Mouse (Mus musculus) midbrain, embryonic 14.5 days (tissue): ENCODE measurements at regions not wholly inside any gene's neighbourhood (a gene's known extent, or its start where the extent isn't known, plus 50 kb on each side); places are given as distances from the start of the nearest gene placed in this dataset.
A peak's percentile ranks its signal among the peaks of the same experiment; 100 is the strongest.

Source experiments
- ATAC-seq: fragments of 200-750 bp; cut with Nextera tagmentation; 2 replicates; pipeline ENCODE4 v1.8.0; 2017; ENCODE audit warnings: moderate number of reproducible peaks, moderate library complexity; ENCODE audit not compliant: low FRiP score, low TSS enrichment
- DNase-seq: peaks from one replicate; pipeline ENCODE4 v3.0.0-alpha.2; 2015
- H3K27ac ChIP-seq: fragments of 300-500 bp; sonication (generic); replicated peaks from 2 replicates; pipeline ENCODE4 v1.5.1; 2014; ENCODE audit warnings: mild to moderate bottlenecking, low read depth, low read length, moderate library complexity
- H3K27me3 ChIP-seq: fragments of 300-500 bp; sonication (generic); 2 replicates; pipeline ENCODE4 v1.6.1; 2014; ENCODE audit warnings: low read length, control low read depth, mixed read lengths; ENCODE audit not compliant: control insufficient read depth, insufficient read depth
- H3K36me3 ChIP-seq: fragments of 300-500 bp; sonication (generic); 2 replicates; pipeline ENCODE4 v1.6.1; 2014; ENCODE audit warnings: low read length, control low read depth; ENCODE audit not compliant: control insufficient read depth, insufficient read depth
- H3K4me1 ChIP-seq: fragments of 300-500 bp; sonication (generic); 2 replicates; pipeline ENCODE4 v1.6.1; 2014; ENCODE audit warnings: mild to moderate bottlenecking, antibody characterized with exemption, low read length, control low read depth; ENCODE audit not compliant: control insufficient read depth, insufficient read depth
- H3K4me2 ChIP-seq: fragments of 300-500 bp; sonication (generic); 2 replicates; pipeline ENCODE4 v1.6.1; 2014; ENCODE audit warnings: mild to moderate bottlenecking, low read length, moderate library complexity
- H3K4me3 ChIP-seq: fragments of 300-500 bp; sonication (generic); replicated peaks from 2 replicates; pipeline ENCODE4 v1.5.1; 2014; ENCODE audit warnings: low read depth, low read length
- H3K9ac ChIP-seq: fragments of 300-500 bp; sonication (generic); replicated peaks from 2 replicates; pipeline ENCODE4 v1.6.1; 2014; ENCODE audit warnings: mild to moderate bottlenecking, low read length, moderate library complexity
- H3K9me3 ChIP-seq: fragments of 300-500 bp; sonication (generic); 2 replicates; pipeline ENCODE4 v1.6.1; 2016; ENCODE audit warnings: low read length, control low read depth, mixed read lengths; ENCODE audit not compliant: control insufficient read depth
- WGBS: fragments of 180-500 bp; shearing (Covaris S2); extraction: QIAGEN DNeasy Blood & Tissue Kit; methylation state at CpG from one replicate; pipeline ENCODE4 v1.1.7; 2014; 5-methylcytosine and 5-hydroxymethylcytosine counted together

- DNase-seq (no peak), ATAC-seq (no peak)
- Histone ChIP-seq H3K36me3 (no peaks in the 10 kb centered on the region), H3K4me3 (no peak overlapping the region), H3K27me3 (no peaks in the 10 kb centered on the region), H3K9me3 (no peaks in the 10 kb centered on the region), H3K27ac (no peak overlapping the region), H3K9ac (no peak overlapping the region), H3K4me1 (no peaks in the 10 kb centered on the region), H3K4me2 (no peak overlapping the region)
- 80% methylated on average over 9 of the region's 9 CpGs for WGBS
Measured at GRCm38 (mm10) chr10:93361654-93362195, 50.8 kb upstream of the Elk3 start.

- H3K4me3 ChIP-seq = no peak overlapping the region
- no peak overlapping the region for H3K27ac ChIP-seq
- H3K27me3 ChIP-seq = no peaks in the 10 kb centered on the region
- ATAC-seq (no peak), DNase-seq (no peak)
- H3K9me3 ChIP-seq = no peaks in the 10 kb centered on the region
- no peak overlapping the region for H3K4me2 ChIP-seq
- no peaks in the 10 kb centered on the region for H3K36me3 ChIP-seq
- no peaks in the 10 kb centered on the region for H3K4me1 ChIP-seq
- no peak overlapping the region for H3K9ac ChIP-seq
- WGBS = 56% methylated on average over 3 of the region's 3 CpGs
Measured at GRCm38 (mm10) chr10:93364108-93364793, 53.3 kb upstream of the Elk3 start.

- no peak for ATAC-seq
- 84% methylated on average over 7 of the region's 7 CpGs for WGBS
Measured at GRCm38 (mm10) chr10:93364881-93365280, 53.9 kb upstream of the Elk3 start.

GRCm38 (mm10) chr10:93365318-93365717 is 54.4 kb upstream of the Elk3 start:
- Histone ChIP-seq H3K27ac (no peak overlapping the region), H3K4me3 (no peak overlapping the region), H3K9ac (no peak overlapping the region), H3K36me3 (no peaks in the 10 kb centered on the region), H3K9me3 (no peaks in the 10 kb centered on the region), H3K4me1 (no peaks in the 10 kb centered on the region), H3K4me2 (no peak overlapping the region), H3K27me3 (no peaks in the 10 kb centered on the region)
- DNase-seq (peak; percentile 23), ATAC-seq (no peak)
- WGBS = 63% methylated on average over 6 of the region's 6 CpGs

More at GRCm38 (mm10) chr10:93364881-93365280, 53.9 kb upstream of the Elk3 start:
- Histone ChIP-seq H3K4me1 (no peaks in the 10 kb centered on the region), H3K4me3 (no peak overlapping the region), H3K4me2 (no peak overlapping the region), H3K36me3 (no peaks in the 10 kb centered on the region), H3K27me3 (no peaks in the 10 kb centered on the region), H3K27ac (no peak overlapping the region), H3K9ac (no peak overlapping the region), H3K9me3 (no peaks in the 10 kb centered on the region)
- no peak for DNase-seq

GRCm38 (mm10) chr10:93365824-93366223 is 54.9 kb upstream of the Elk3 start:
- H3K4me1 ChIP-seq = no peaks in the 10 kb centered on the region
- no peaks in the 10 kb centered on the region for H3K27me3 ChIP-seq
- WGBS = 80% methylated on average over 5 of the region's 5 CpGs
- H3K4me3 ChIP-seq = no peak overlapping the region
- DNase-seq (no peak), ATAC-seq (no peak)
- no peak overlapping the region for H3K4me2 ChIP-seq
- H3K36me3 ChIP-seq = no peaks in the 10 kb centered on the region
- no peak overlapping the region for H3K9ac ChIP-seq
- no peaks in the 10 kb centered on the region for H3K9me3 ChIP-seq
- H3K27ac ChIP-seq = no peak overlapping the region

GRCm38 (mm10) chr10:93369737-93370136 is 58.8 kb upstream of the Elk3 start:
- Histone ChIP-seq H3K36me3 (no peaks in the 10 kb centered on the region), H3K4me2 (no peak overlapping the region), H3K4me3 (no peak overlapping the region), H3K9me3 (no peaks in the 10 kb centered on the region), H3K27me3 (no peaks in the 10 kb centered on the region), H3K9ac (no peak overlapping the region), H3K27ac (no peak overlapping the region), H3K4me1 (0 out of 2 replicates have a peak, but pooled peaks cover 5% of the 10 kb centered on the region)
- DNase-seq (no peak), ATAC-seq (no peak)
- 84% methylated on average over 3 of the region's 3 CpGs for WGBS

GRCm38 (mm10) chr10:93370331-93370730 is 59.4 kb upstream of the Elk3 start:
- no peak overlapping the region for H3K4me3 ChIP-seq
- DNase-seq (no peak), ATAC-seq (no peak)
- no peak overlapping the region for H3K9ac ChIP-seq
- no peak overlapping the region for H3K4me2 ChIP-seq
- no peak overlapping the region for H3K27ac ChIP-seq
- H3K27me3 ChIP-seq = no peaks in the 10 kb centered on the region
- no peaks in the 10 kb centered on the region for H3K9me3 ChIP-seq
- 80% methylated on average over 6 of the region's 6 CpGs for whole genome bisulfite sequencing
- H3K36me3 ChIP-seq = no peaks in the 10 kb centered on the region
- 0 out of 2 replicates have a peak, but pooled peaks cover 5% of the 10 kb centered on the region for H3K4me1 ChIP-seq

- Histone ChIP-seq H3K9me3 (no peaks in the 10 kb centered on the region), H3K4me3 (no peak overlapping the region), H3K4me1 (0 out of 2 replicates have a peak, but pooled peaks cover 5% of the 10 kb centered on the region), H3K36me3 (no peaks in the 10 kb centered on the region), H3K27ac (no peak overlapping the region), H3K27me3 (no peaks in the 10 kb centered on the region), H3K9ac (no peak overlapping the region), H3K4me2 (no peak overlapping the region)
- ATAC-seq (no peak), DNase-seq (no peak)
- 89% methylated on average over 7 of the region's 7 CpGs for WGBS
Measured at GRCm38 (mm10) chr10:93372281-93372680, 61.3 kb upstream of the Elk3 start.

- no peaks in the 10 kb centered on the region for H3K36me3 ChIP-seq
- no peak overlapping the region for H3K9ac ChIP-seq
- H3K9me3 ChIP-seq = no peaks in the 10 kb centered on the region
- H3K27ac ChIP-seq = no peak overlapping the region
- 82% methylated on average over 5 of the region's 5 CpGs for WGBS
- no peak overlapping the region for H3K4me3 ChIP-seq
- ATAC-seq (no peak), DNase-seq (no peak)
- no peaks in the 10 kb centered on the region for H3K27me3 ChIP-seq
- 0 out of 2 replicates have a peak, but pooled peaks cover 5% of the 10 kb centered on the region for H3K4me1 ChIP-seq
- H3K4me2 ChIP-seq = no peak overlapping the region
Measured at GRCm38 (mm10) chr10:93373265-93373664, 62.3 kb upstream of the Elk3 start.
